14 mouse cellular contexts compared by ENCODE assay signal in genomic region chr2:170058774-170059173, GRCm38 (mm10).
DNase-seq lines count a peak whose midpoint lies in the region; ATAC-seq and TF ChIP-seq lines count a peak whose summit lies in the region.
"Had no signal": no experiment of that assay in that cellular context is flagged by ENCODE, and none has a peak within 500 bp of the region (broad histone marks: within the 10 kb centered on the region; RNA-seq: fewer than 3 reads in every experiment).

No protein-coding gene starts in this region.

- H3K9me3 ChIP-seq in kidney, embryonic 14.5 days (ENCODE audit: control insufficient read depth, low read length): no peaks in the 10 kb centered on the region
- H3K9me3 ChIP-seq: forebrain, embryonic 10.5 days; megakaryocyte, embryonic 14.5 days had no signal

- no peak for ATAC-seq in kidney, embryonic 14.5 days (ENCODE audit: low FRiP score, low TSS enrichment)
- ATAC-seq: CD4-positive, CD25-positive, alpha-beta regulatory T cell, adult 4 months had no signal

- peak overlapping the region; percentile 43; the same call in 1 of the 2 replicates for H3K27ac ChIP-seq in gastrocnemius, adult 2 months
- no peak overlapping the region for H3K27ac ChIP-seq in kidney, embryonic 14.5 days (ENCODE audit: low read depth, low read length)
- peak overlapping the region; percentile 10; the same call in 1 of the 2 replicates for H3K27ac ChIP-seq in small intestine, adult 2 months (ENCODE audit: insufficient read depth, low read depth, low read length)
- H3K27ac ChIP-seq: forebrain, embryonic 10.5 days; left cerebral cortex, adult 2 months had no signal

- H3K4me2 ChIP-seq in kidney, embryonic 14.5 days (replicated peaks; ENCODE audit: low read depth, low read length): no peak overlapping the region

- no peaks in the 10 kb centered on the region for H3K27me3 ChIP-seq in kidney, embryonic 14.5 days (ENCODE audit: control insufficient read depth, insufficient read depth, low read length)
- H3K27me3 ChIP-seq in small intestine, adult 2 months (ENCODE audit: control insufficient read depth, insufficient read depth, low read length): no peaks in the 10 kb centered on the region
- H3K27me3 ChIP-seq: megakaryocyte, embryonic 14.5 days had no signal

- 57% methylated on average over 14 of the region's 14 CpGs for WGBS in kidney, embryonic 14.5 days
- WGBS in small intestine, adult 2 months: 79% methylated on average over 14 of the region's 14 CpGs

- H3K4me1 ChIP-seq in kidney, embryonic 14.5 days (ENCODE audit: control insufficient read depth, insufficient read depth, low read length): no peaks in the 10 kb centered on the region
- H3K4me1 ChIP-seq in small intestine, adult 2 months (ENCODE audit: control insufficient read depth, insufficient read depth, insufficient read length, low read length): peaks cover 8% of the 10 kb centered on the region

- intact Hi-C loops in gastrocnemius, adult 2 months (cut with DNase I): no loop called here
- intact Hi-C loops in gastrocnemius, postnatal 14 days (cut with DNase I; ENCODE audit: low total_unique reads): no loop called here

- TF ChIP-seq CTCF in gastrocnemius, adult 2 months (IDR thresholded peaks at IDR 0.05): no peak
- TF ChIP-seq CTCF in small intestine, adult 2 months (IDR thresholded peaks at IDR 0.05; ENCODE audit: extremely low read depth, insufficient read length, insufficient replicate concordance, low read depth, low read length): no peak

- no peak overlapping the region for H3K9ac ChIP-seq in kidney, embryonic 14.5 days (ENCODE audit: low read depth, low read length)

- no peaks in the 10 kb centered on the region for H3K36me3 ChIP-seq in kidney, embryonic 14.5 days (ENCODE audit: control insufficient read depth, insufficient read depth, low read length)
- no peaks in the 10 kb centered on the region for H3K36me3 ChIP-seq in small intestine, adult 2 months (ENCODE audit: control insufficient read depth, insufficient read depth, low read length)
- H3K36me3 ChIP-seq: forebrain, embryonic 10.5 days had no signal

- no peak overlapping the region for H3K4me3 ChIP-seq in gastrocnemius, adult 2 months
- no peak overlapping the region for H3K4me3 ChIP-seq in kidney, embryonic 14.5 days (ENCODE audit: low read length)
- no peak overlapping the region for H3K4me3 ChIP-seq in small intestine, adult 2 months (ENCODE audit: low read depth, low read length)
- H3K4me3 ChIP-seq: forebrain, embryonic 10.5 days; left cerebral cortex, adult 2 months; megakaryocyte, embryonic 14.5 days; myocyte had no signal

- TF ChIP-seq POLR2A in small intestine, adult 2 months (IDR thresholded peaks at IDR 0.05; ENCODE audit: low read depth, low read length): no peak

- peak; percentile 48 for DNase-seq in gastrocnemius, adult 2 months
- DNase-seq in gastrocnemius, postnatal 14 days: no peak
- peak; percentile 56 for DNase-seq in kidney, postnatal 10 days
- peak; percentile 33 for DNase-seq in urinary bladder, postnatal 14 days (ENCODE audit: low spot score)
- no peak for DNase-seq in urinary bladder, adult 2 months (ENCODE audit: low spot score)
- no peak for DNase-seq in c-Kit-positive CD71-positive TER-119-positive erythroid progenitor cells, embryonic 14.5 days (ENCODE audit: low spot score)
- DNase-seq: liver had no signal

Comparison
In these comparisons a context has a peak if more than half of its experiments do, and no peak if none do; other contexts are left out.
1. DNase-seq: peak in gastrocnemius, adult 2 months (single experiment), kidney, postnatal 10 days (single experiment) and urinary bladder, postnatal 14 days (single experiment); none in gastrocnemius, postnatal 14 days (single experiment), urinary bladder, adult 2 months (single experiment) and c-Kit-positive CD71-positive TER-119-positive erythroid progenitor cells, embryonic 14.5 days (single experiment).